Mouse (Mus musculus) thymus, postnatal 14 days (tissue): ENCODE measurements around the gene Gm3625.
A peak's percentile ranks its signal among the peaks of the same experiment; 100 is the strongest.

ENCODE experiments used
- DNase-seq: peaks from one replicate; pipeline ENCODE4 v3.0.0; 2021

The Gm3625 gene

DNA sequence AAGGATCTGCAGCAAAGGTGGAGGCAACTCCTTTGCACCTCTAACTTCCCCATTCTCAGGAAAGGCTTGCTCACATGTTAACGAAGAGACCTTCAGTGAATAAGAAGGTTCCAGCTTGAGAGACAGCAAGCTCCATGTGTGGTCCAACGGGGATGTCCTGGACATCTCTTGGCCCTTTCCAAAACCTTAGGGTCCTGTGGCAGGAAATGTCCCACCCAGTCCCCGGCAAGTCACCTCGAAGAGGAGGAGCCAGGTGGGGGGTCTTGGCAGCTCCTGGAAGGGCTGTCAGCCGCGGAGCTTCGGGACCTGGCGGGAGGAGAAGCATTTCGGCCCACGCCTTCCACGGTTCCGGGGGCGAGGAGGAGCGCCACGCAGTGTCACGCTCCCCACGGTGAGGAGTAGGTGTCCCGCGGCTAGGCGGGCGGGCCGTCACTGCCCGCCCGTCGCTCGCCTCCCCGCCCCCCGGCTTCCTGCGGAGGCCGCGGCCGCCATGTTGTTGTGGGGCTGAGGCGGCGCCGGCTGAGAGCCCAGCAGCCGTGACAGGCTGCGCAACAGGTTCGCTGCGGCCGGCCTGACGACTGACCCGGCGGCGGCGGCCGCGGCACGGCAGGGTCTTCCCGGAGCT is at the start of gene Gm3625, which contains the start of gene Itsn2:
Gm3625 (minus strand) TSS at position 387 of the 625 bp plus-strand sequence.
Itsn2 (plus strand) TSS at position 98 of the 625 bp plus-strand sequence.
- DNase-seq = peak; percentile 82

GRCm38 (mm10) chr12:4640737-4641136 is 48.0 kb upstream of the Gm3625 start:
- DNase-seq = no peak

- no peak for DNase-seq
Measured at GRCm38 (mm10) chr12:4638438-4638837, 45.7 kb upstream of the Gm3625 start.

GRCm38 (mm10) chr12:4632957-4633356 is 40.2 kb upstream of the Gm3625 start:
- no peak for DNase-seq

DNA sequence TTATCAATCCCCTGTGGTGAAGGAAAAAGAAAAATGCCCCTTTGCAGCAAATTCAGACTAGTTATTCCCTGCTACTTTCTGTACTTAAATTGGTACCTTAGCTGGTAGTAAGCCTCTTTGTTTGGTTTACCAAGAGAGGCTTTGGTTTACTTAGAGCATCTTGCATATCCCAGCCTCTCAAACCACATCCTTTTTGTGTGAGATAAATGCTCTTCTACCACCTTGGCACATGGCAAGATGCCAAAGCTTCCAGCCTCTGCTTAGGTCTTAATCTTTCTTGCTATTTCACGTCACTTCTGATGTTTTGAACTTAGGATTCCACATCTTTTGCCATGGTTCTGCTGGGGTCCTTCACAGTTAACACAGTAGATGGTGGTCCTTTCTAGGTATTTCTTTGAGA is 31.5 kb upstream of the Gm3625 start:
- peak; percentile 28 for DNase-seq

GRCm38 (mm10) chr12:4614722-4615121 is 22.0 kb upstream of the Gm3625 start:
- DNase-seq = no peak

DNA sequence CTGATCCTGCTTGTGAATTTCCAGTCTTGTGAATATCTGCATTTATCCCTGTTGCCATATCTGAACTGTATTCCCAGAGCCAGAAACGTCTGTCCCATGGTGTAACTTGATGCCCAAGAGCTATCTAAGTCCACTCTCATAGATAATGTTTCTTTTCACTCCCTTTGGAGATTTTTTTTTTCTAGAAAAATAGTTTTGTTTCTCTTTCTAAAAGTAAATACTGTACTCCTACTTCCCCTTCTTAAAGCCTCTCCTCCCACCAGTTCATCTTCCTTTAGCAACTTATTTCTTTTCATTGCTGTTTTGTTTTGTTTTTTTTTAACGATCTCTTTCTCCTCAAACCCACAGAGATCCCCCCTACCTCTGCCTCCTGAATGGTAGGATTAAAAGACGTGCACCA is 13.9 kb upstream of the Gm3625 start:
- no peak for DNase-seq

- no peak for DNase-seq
Measured at GRCm38 (mm10) chr12:4599713-4600112, 7.0 kb upstream of the Gm3625 start.

DNA sequence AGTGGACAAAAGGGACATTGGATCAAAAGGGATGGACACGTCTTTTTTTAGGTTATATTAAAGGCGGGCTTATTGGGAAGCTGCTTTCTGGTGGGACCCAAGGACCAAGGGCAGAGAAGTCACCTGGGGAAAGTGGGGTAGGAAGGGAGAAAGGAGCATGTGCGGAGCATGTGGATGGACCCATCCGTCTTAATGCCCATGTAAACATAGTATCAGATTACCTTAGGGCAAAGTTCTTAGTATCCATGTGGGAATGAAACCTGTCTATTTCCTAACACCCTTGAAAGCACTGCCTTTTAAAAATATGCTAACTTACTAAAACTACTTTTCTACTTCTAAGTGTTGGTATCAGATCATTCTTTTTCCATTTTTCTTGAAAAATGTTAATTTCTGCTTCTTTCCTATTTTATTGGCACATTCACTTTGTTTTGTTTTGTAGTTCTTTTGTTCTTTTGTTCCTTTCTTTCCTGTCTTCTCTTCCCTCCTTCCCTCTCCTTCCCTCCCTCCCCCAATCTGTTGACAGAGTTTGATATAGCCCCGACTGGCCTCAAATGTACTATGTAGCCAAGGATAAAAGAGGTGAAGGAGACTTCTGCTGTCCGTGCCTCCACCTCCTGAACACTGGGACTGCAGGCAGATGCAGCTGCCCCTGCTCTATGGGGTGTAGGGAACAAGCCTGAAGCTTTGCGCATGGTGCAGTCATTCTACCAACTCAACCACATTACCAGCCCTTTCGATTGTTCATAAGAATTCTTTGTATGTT is 6.1 kb upstream of the Gm3625 start:
- DNase-seq = no peak

- peak; percentile 25 for DNase-seq
Measured at GRCm38 (mm10) chr12:4595055-4595454, 2.3 kb upstream of the Gm3625 start.

DNA sequence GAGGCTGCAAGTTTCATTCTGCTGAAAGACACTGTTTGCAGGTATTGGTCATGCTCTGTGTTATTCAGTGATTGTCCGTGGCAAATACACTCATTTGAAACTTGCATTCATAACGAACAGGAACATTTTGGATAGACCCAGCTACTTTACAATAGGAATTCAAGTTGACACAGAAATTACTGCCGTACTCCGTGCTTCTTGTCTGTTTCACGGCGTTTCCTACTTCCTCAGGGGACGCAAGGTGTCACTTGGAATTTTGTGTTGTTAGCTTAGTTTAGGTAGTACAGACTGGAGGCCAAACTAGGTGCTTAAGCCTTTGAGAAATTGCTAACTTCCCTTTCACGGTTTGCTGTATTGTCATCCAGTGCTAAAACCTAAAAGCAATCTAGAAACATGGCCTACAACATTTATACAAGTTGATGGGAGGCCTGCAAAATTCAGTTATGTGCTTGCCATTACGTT is 1.2 kb upstream of the Gm3625 start:
- DNase-seq = no peak

DNA sequence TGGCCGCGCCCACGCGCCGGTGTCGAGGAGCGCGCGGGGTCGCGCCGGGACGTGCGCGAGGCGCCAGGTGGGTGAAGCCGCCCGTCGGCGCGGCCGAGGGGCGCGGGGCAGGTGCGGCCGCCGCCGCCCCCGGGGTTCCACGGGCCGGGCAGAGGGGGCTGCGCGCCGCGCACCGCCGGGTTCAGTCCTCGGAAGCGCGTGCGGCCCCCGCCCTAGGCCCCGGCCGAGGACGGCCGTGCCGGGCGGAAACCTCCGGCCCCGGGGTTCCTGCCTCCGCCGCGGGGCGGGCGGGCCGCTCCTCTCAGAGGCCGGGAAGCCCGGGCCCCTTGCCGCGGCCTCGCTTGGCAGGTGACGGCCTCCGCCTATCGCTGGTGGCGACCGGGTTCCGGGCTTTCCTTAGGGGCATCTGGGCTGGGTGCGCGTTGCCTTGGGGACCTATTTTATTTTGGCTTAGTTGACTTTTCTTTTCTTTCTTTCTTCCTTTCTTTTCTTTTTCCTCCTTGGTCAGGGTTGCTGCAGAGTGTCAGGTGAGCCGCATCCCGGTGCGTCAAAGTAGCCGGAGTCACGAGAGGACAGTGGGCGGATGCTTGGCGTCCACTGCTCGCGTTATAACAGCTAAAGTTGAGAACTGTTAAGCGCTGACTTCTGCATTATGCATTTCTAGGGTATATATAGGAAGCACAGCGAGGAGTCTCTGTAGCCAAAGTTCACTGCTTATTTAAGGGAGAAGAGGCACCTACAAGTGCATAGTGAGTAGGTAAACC is 621 bp upstream of the Gm3625 start:
- DNase-seq = peak; percentile 73

GRCm38 (mm10) chr12:4592025-4592424 is 702 bp downstream of the Gm3625 start:
- peak; percentile 14 for DNase-seq

- DNase-seq = no peak
Measured at GRCm38 (mm10) chr12:4588603-4589002, 4.1 kb downstream of the Gm3625 start.

DNA sequence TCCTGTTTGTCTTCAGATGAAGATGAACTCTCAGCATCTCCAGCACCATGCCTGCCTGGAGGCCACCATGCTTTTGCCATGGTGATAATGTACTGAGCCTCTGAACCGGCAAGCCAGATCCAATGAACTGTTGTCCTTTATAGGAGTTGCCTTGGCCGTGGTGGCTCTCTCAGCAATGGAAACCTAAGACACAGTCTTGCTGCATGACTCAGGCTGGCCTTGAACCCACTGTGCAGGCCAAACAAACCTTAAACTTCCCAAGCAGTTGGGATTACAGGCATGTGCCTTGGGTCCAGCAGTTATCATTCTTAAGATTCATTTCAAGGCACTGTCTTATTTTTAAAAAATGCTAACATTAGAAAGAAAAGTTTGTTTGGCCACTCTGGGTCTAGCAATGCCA is 4.9 kb downstream of the Gm3625 start:
- DNase-seq = no peak

DNA sequence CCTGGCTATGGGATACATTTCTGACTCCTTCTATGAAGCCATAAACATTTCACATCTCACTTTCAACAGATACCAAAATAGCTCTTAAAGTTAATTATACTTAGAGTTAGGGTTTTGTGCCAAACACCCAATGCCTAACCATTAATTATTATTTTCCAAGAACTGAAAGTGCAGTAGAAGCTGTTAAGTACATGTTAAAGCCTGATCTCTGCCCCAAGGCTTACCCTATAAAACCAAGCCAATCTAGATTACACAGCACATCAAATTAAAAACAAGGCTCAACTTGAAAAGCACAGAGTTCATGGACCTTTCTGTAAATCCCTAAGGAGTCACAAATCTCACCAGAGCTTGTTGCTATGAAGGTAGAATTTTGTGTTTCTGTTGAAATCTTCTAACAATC is 10.4 kb downstream of the Gm3625 start:
- no peak for DNase-seq

- no peak for DNase-seq
Measured at GRCm38 (mm10) chr12:4574065-4574464, 18.7 kb downstream of the Gm3625 start.

GRCm38 (mm10) chr12:4571864-4572263 is 20.9 kb downstream of the Gm3625 start:
- DNase-seq = peak; percentile 68

- DNase-seq = peak; percentile 60
Measured at GRCm38 (mm10) chr12:4558475-4559279, 34.0 kb downstream of the Gm3625 start.

DNA sequence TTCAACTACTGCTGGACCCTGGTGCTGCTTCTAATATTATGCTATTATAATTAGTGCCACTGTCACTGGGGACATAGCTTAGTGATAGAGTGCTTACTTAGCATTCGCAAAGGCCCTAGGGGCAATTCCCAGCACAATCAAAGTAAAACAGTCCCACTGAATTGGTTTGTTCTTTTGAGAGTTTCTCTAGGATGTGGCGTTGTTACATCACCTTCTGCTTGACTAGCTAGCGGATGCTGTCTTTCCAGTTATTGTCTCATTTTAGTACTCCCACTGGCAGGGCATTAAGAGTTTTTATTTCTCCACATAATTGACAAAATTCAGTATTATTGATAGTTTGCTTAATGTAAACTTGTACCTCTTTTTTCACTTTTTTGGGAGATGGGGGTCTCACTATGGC is 34.7 kb downstream of the Gm3625 start:
- no peak for DNase-seq

- no peak for DNase-seq
Measured at GRCm38 (mm10) chr12:4557436-4557835, 35.3 kb downstream of the Gm3625 start.

- no peak for DNase-seq
Measured at GRCm38 (mm10) chr12:4556891-4557290, 35.8 kb downstream of the Gm3625 start.

DNA sequence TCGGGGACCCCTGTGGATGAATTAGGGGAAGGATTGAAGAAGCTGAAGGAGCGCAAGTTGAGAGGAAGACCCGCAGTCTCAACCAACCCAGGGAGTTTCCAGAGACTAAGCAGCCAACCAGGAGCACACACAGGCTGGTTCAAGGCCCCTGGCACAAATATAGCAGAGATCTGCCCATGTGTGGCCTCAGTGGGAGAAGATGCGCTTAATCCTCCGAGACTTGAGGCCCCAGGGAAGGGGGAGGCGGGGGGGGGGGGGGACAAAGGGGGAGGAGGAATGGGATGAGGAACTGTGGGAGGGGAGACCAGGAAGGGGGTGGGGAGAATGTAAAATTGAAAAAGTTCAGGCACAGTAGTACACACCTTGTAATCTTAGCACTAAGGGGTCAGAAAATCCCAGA is 37.3 kb downstream of the Gm3625 start:
- DNase-seq = no peak
